Mouse (Mus musculus): Measurements from ENCODE around the gene 1110012L19Rik.
A peak's percentile ranks its signal among the peaks of the same experiment; 100 is the strongest.
"Not testable (repeated sequence)": the region's sequence is repeated elsewhere in the genome, so short reads cannot be mapped to it uniquely, and the experiment has no call there.

Gene 1110012L19Rik

GRCm38 (mm10) chrX:70385276-70385961 lies at the start of gene 1110012L19Rik:
TSS of gene 1110012L19Rik (plus strand) at chrX:70385877.
- DNase-seq (ENCODE audit: low read depth, low spot score) = peak; percentile 81

DNA sequence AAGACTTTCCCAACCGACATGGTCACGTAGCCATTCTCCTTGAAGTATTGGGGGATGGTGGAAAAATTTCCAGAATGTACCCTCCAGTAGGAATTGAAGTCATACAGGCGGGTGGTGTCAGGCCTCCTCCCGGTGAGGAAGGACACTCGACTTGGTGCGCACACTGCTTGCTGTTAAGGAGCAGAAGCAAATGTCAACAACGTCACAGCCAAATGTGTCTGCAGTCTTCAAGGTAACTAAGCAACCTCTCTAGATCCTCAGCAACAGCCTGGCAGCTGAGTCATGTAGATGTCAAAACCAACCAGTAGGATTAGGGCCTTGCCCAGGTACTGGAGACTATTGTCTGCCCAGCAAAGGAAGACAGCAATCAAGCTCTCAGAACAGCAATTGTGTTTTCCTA lies 22.7 kb upstream of the 1110012L19Rik start:
- no peak for DNase-seq (ENCODE audit: low read depth, low spot score)

DNA sequence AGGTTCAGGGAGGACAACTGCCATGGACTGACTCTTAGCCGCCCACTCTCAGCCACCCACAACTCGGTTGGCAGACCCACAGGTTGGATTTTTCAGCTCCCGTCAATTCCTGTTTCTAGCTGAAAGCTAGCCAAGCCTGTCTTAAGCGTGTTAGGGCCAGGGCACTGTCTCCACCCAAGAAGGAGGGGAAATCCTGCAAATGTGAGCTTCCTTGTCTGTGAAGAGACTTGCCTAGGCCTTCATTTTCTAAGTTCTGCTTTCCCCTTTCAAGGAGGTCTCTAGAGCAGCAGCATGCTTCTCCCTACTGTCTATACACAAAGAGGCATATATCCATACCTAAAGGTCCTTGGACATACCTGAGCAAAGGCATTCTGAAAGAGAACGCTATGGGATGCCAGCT lies 22.2 kb upstream of the 1110012L19Rik start:
- no peak for DNase-seq (ENCODE audit: low read depth, low spot score)

GRCm38 (mm10) chrX:70364202-70364601 lies 21.5 kb upstream of the 1110012L19Rik start:
- DNase-seq (ENCODE audit: low read depth, low spot score) = no peak

- DNase-seq (ENCODE audit: low read depth, low spot score) = peak; percentile 59
Measured at GRCm38 (mm10) chrX:70364661-70365613, 20.7 kb upstream of the 1110012L19Rik start, which contains the start of gene Ids. TSS of gene Ids (minus strand) at chrX:70365084.

DNA sequence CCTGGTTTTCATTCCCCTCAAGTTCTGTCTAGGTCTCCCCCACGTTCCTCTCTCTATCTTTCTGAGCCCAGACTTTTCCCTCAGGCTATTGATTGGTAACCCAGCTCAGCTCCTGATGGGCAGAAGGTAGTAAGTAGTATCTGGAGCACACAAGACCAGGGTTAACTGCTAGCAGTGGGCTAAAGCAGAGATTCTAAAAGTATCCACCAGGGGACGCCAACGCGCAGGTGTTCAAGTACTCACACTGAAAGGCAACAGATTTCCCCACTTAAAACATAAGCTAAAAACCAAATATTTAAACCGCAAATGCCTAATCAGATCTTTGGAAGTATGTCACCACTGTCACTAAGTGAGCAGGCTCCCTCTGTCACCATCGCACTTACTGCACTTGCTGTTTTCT lies 15.9 kb upstream of the 1110012L19Rik start:
- not testable (repeated sequence) for DNase-seq (ENCODE audit: low read depth, low spot score)

DNA sequence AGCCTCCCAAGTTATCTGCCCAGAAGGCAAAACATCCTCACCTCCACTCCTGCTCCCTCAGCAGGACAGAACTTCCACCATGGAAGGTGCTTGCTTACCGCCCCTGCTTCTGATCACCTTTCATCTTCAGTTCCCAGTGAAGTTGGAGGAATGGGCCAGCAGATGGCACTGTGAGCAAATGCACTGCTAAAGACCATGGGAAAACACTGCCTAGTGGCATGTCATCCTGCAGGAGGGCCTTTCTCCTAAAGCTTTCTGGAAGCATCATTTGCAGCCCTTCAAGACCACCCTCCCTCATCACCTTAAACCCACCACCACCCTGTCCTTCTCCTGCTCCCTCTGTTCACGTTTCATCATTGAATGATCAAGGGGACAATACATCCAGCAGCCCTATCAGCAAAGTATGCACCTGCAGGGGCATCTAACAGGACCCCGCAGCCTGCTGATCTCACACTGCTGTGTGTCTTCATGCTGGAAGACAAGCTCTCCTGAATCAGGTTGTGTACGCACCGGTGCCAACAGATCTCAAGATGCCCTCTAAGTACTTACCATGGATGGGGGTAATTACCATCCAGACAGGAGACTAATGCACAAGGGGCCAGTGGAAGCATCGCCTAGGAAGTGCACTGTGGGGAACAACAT lies 11.1 kb upstream of the 1110012L19Rik start:
- DNase-seq (ENCODE audit: low read depth, low spot score) = not testable (repeated sequence)

GRCm38 (mm10) chrX:70384917-70385275 lies 781 bp upstream of the 1110012L19Rik start:
- no peak for DNase-seq (ENCODE audit: low read depth, low spot score)

DNA sequence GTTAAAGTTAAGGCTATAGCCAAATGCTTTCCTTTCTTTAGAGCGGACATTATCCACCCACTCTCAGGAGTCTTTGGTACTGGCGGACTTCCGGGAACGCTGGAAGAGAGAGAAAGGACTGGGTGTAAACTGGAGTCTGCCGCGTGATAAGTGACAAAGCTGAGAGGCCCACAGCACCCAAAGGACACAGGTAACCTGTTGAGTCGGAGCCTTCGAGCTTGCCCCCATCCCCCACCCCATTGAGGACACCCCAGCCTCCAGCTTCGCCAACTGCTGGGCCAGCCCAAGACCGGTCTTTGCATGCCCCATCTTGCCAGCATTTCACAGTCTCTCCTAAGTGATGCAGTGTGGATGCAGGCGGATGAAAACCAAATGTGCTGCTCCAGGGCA lies 280 bp downstream of the 1110012L19Rik start:
- DNase-seq (ENCODE audit: low read depth, low spot score) = no peak

- DNase-seq (ENCODE audit: low read depth, low spot score) = not testable (repeated sequence)
Measured at GRCm38 (mm10) chrX:70392636-70393035, 7.0 kb downstream of the 1110012L19Rik start.

DNA sequence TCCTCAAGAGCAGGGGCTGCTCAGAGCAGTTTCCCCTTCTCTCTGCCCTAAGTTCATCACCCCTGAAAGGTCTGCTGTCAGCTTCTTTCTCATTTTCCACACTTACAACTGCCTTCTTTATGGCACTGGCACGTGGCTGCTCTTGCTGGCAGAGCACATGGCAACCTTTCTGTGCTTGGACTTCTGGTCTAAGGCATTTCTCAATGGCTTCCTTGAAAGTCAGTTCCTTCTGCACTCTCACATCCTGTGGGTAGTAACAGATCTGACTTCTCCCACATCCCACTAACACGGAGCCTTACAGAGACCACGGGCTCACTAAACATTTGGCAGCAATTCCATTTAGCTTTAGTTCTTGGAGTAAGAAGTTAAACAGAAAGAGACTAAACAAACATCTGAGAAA lies 39.8 kb downstream of the 1110012L19Rik start:
- not testable (repeated sequence) for DNase-seq (ENCODE audit: low read depth, low spot score)
